Mouse (Mus musculus): Measurements from ENCODE around the gene Atg101. TPM values are rescaled to one million over a fixed set of nuclear protein-coding genes. Genes with fewer than 3 reads are reported as not detected.

Atg101 gene
- polyA plus RNA-seq, 1 experiment from 2014 or later, result 61.2 TPM

GRCm38 (mm10) chr15:101297988-101298387 lies 13.9 kb downstream of the Atg101 start:
- Histone ChIP-seq H3K27ac (replicated peaks; ENCODE audit: low read depth, low read length) (no peak overlapping the region), H3K4me3 (replicated peaks; ENCODE audit: low read depth, low read length) (no peak overlapping the region), H3K27me3 (ENCODE audit: control insufficient read depth, insufficient read depth, low read length) (no peaks in the 10 kb centered on the region), H3K36me3 (ENCODE audit: control insufficient read depth, insufficient read depth, low read length) (no peaks in the 10 kb centered on the region; the same call in 1 of the 2 replicates), H3K9ac (replicated peaks; ENCODE audit: low read length) (no peak overlapping the region), H3K4me2 (ENCODE audit: low read length) (no peak overlapping the region), H3K4me1 (ENCODE audit: control insufficient read depth, insufficient read depth, low read length) (no peaks in the 10 kb centered on the region), H3K9me3 (ENCODE audit: control insufficient read depth, low read length) (no peaks in the 10 kb centered on the region)
- WGBS, result 24% methylated on average over 7 of the region's 7 CpGs
- ATAC-seq (ENCODE audit: low FRiP score, low TSS enrichment) (no peak), DNase-seq (no peak)

DNA sequence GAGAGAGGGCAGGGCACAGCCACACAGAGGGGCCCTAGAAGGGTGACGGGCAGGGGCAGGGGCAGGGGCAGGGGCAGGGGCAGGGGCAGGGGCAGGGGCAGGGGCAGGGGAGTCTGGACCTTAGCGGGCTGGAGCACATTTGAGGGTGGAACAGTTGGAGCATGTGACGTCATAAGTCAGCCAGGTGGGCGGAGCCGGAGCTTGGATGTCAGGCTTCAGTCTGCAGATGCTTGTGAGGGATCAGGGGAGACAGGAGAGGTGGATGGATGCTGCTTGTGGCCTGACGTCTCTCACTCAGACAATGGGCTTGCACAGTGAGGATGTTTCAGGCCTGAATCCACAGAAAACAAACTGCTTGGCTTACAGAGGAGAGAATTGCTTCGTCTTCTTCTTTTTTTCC lies 14.5 kb downstream of the Atg101 start:
- Histone ChIP-seq H3K36me3 (ENCODE audit: control insufficient read depth, insufficient read depth, low read length) (no peaks in the 10 kb centered on the region), H3K4me1 (ENCODE audit: control insufficient read depth, insufficient read depth, low read length) (no peaks in the 10 kb centered on the region), H3K9me3 (ENCODE audit: control insufficient read depth, low read length) (no peaks in the 10 kb centered on the region), H3K4me2 (ENCODE audit: low read length) (no peak overlapping the region), H3K27me3 (ENCODE audit: control insufficient read depth, insufficient read depth, low read length) (no peaks in the 10 kb centered on the region), H3K9ac (replicated peaks; ENCODE audit: low read length) (no peak overlapping the region), H3K27ac (replicated peaks; ENCODE audit: low read depth, low read length) (no peak overlapping the region), H3K4me3 (replicated peaks; ENCODE audit: low read depth, low read length) (no peak overlapping the region)
- WGBS, result 16% methylated on average over 7 of the region's 7 CpGs
- DNase-seq (peak; percentile 58), ATAC-seq (ENCODE audit: low FRiP score, low TSS enrichment) (no peak)

GRCm38 (mm10) chr15:101299480-101299960 lies 15.4 kb downstream of the Atg101 start:
- 86% methylated on average over 14 of the region's 14 CpGs for WGBS

GRCm38 (mm10) chr15:101300128-101300527 lies 16.1 kb downstream of the Atg101 start:
- Histone ChIP-seq H3K4me3 (replicated peaks; ENCODE audit: low read depth, low read length) (no peak overlapping the region), H3K27me3 (ENCODE audit: control insufficient read depth, insufficient read depth, low read length) (no peaks in the 10 kb centered on the region), H3K4me1 (ENCODE audit: control insufficient read depth, insufficient read depth, low read length) (no peaks in the 10 kb centered on the region), H3K9ac (replicated peaks; ENCODE audit: low read length) (no peak overlapping the region), H3K4me2 (ENCODE audit: low read length) (no peak overlapping the region), H3K9me3 (ENCODE audit: control insufficient read depth, low read length) (no peaks in the 10 kb centered on the region), H3K27ac (replicated peaks; ENCODE audit: low read depth, low read length) (no peak overlapping the region), H3K36me3 (ENCODE audit: control insufficient read depth, insufficient read depth, low read length) (no peaks in the 10 kb centered on the region)
- 78% methylated on average over 6 of the region's 6 CpGs for WGBS
- ATAC-seq (ENCODE audit: low FRiP score, low TSS enrichment) (no peak), DNase-seq (no peak)

More at GRCm38 (mm10) chr15:101299480-101299960, 15.4 kb downstream of the Atg101 start:
- DNase-seq (no peak), ATAC-seq (ENCODE audit: low FRiP score, low TSS enrichment) (no peak)
- Histone ChIP-seq H3K9me3 (ENCODE audit: control insufficient read depth, low read length) (no peaks in the 10 kb centered on the region), H3K36me3 (ENCODE audit: control insufficient read depth, insufficient read depth, low read length) (no peaks in the 10 kb centered on the region), H3K9ac (replicated peaks; ENCODE audit: low read length) (no peak overlapping the region), H3K4me3 (replicated peaks; ENCODE audit: low read depth, low read length) (no peak overlapping the region), H3K27me3 (ENCODE audit: control insufficient read depth, insufficient read depth, low read length) (no peaks in the 10 kb centered on the region), H3K4me1 (ENCODE audit: control insufficient read depth, insufficient read depth, low read length) (no peaks in the 10 kb centered on the region), H3K4me2 (ENCODE audit: low read length) (no peak overlapping the region), H3K27ac (replicated peaks; ENCODE audit: low read depth, low read length) (no peak overlapping the region)

- Histone ChIP-seq H3K27me3 (ENCODE audit: control insufficient read depth, insufficient read depth, low read length) (no peaks in the 10 kb centered on the region), H3K4me1 (ENCODE audit: control insufficient read depth, insufficient read depth, low read length) (no peaks in the 10 kb centered on the region), H3K9me3 (ENCODE audit: control insufficient read depth, low read length) (no peaks in the 10 kb centered on the region), H3K4me3 (replicated peaks; ENCODE audit: low read depth, low read length) (no peak overlapping the region), H3K27ac (replicated peaks; ENCODE audit: low read depth, low read length) (no peak overlapping the region), H3K9ac (replicated peaks; ENCODE audit: low read length) (no peak overlapping the region), H3K4me2 (ENCODE audit: low read length) (no peak overlapping the region), H3K36me3 (ENCODE audit: control insufficient read depth, insufficient read depth, low read length) (no peaks in the 10 kb centered on the region)
- ATAC-seq (ENCODE audit: low FRiP score, low TSS enrichment) (no peak), DNase-seq (no peak)
- WGBS, result 78% methylated on average over 3 of the region's 3 CpGs
Observed at GRCm38 (mm10) chr15:101302201-101302600, 18.1 kb downstream of the Atg101 start.

DNA sequence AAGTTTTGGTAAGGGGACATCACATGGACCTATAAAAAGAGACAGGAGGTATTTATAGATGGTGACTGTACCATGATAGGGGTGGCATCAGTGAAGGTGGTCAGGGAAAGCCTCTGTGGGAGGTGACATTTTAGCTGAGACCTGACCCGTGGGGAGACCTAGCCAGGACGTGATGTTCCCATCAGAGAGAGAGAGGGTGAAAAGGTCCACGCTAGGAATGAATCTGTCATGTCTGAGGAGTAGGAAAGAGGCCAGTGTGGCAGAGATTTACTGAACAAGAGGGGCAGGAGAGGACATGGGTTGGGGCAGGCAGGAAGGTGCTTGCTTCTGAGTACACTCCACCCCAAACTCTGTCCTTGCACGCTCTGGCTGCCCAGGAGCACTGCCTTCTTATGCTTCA lies 19.8 kb downstream of the Atg101 start:
- no peak overlapping the region for H3K4me3 ChIP-seq (replicated peaks; ENCODE audit: low read depth, low read length)

GRCm38 (mm10) chr15:101306459-101306858 lies 22.4 kb downstream of the Atg101 start:
- no peak overlapping the region for H3K4me3 ChIP-seq (replicated peaks; ENCODE audit: low read depth, low read length)
- no peak overlapping the region for H3K9ac ChIP-seq (replicated peaks; ENCODE audit: low read length)
- H3K9me3 ChIP-seq (ENCODE audit: control insufficient read depth, low read length), result no peaks in the 10 kb centered on the region
- H3K4me1 ChIP-seq (ENCODE audit: control insufficient read depth, insufficient read depth, low read length), result no peaks in the 10 kb centered on the region
- H3K4me2 ChIP-seq (ENCODE audit: low read length), result no peak overlapping the region
- 94% methylated on average over 4 of the region's 4 CpGs for WGBS
- no peak overlapping the region for H3K27ac ChIP-seq (replicated peaks; ENCODE audit: low read depth, low read length)
- no peaks in the 10 kb centered on the region for H3K27me3 ChIP-seq (ENCODE audit: control insufficient read depth, insufficient read depth, low read length)
- no peak for DNase-seq
- ATAC-seq (ENCODE audit: low FRiP score, low TSS enrichment), result no peak
- H3K36me3 ChIP-seq (ENCODE audit: control insufficient read depth, insufficient read depth, low read length), result no peaks in the 10 kb centered on the region

More for the DNA sequence above, 19.8 kb downstream of the Atg101 start:
- Histone ChIP-seq H3K4me1 (ENCODE audit: control insufficient read depth, insufficient read depth, low read length) (no peaks in the 10 kb centered on the region), H3K36me3 (ENCODE audit: control insufficient read depth, insufficient read depth, low read length) (no peaks in the 10 kb centered on the region), H3K9me3 (ENCODE audit: control insufficient read depth, low read length) (no peaks in the 10 kb centered on the region), H3K4me2 (ENCODE audit: low read length) (no peak overlapping the region), H3K27ac (replicated peaks; ENCODE audit: low read depth, low read length) (no peak overlapping the region), H3K27me3 (ENCODE audit: control insufficient read depth, insufficient read depth, low read length) (no peaks in the 10 kb centered on the region), H3K9ac (replicated peaks; ENCODE audit: low read length) (no peak overlapping the region)
- DNase-seq (no peak), ATAC-seq (ENCODE audit: low FRiP score, low TSS enrichment) (no peak)
- 79% methylated on average over 4 of the region's 4 CpGs for WGBS

- Histone ChIP-seq H3K9me3 (ENCODE audit: control insufficient read depth, low read length) (no peaks in the 10 kb centered on the region), H3K4me2 (ENCODE audit: low read length) (no peak overlapping the region), H3K9ac (replicated peaks; ENCODE audit: low read length) (no peak overlapping the region), H3K27ac (replicated peaks; ENCODE audit: low read depth, low read length) (no peak overlapping the region), H3K36me3 (ENCODE audit: control insufficient read depth, insufficient read depth, low read length) (no peaks in the 10 kb centered on the region), H3K4me3 (replicated peaks; ENCODE audit: low read depth, low read length) (no peak overlapping the region), H3K4me1 (ENCODE audit: control insufficient read depth, insufficient read depth, low read length) (no peaks in the 10 kb centered on the region), H3K27me3 (ENCODE audit: control insufficient read depth, insufficient read depth, low read length) (no peaks in the 10 kb centered on the region)
- ATAC-seq (ENCODE audit: low FRiP score, low TSS enrichment), result no peak
- no peak for DNase-seq
- 59% methylated on average over 13 of the region's 13 CpGs for WGBS
Observed at GRCm38 (mm10) chr15:101308440-101309348, 24.6 kb downstream of the Atg101 start.

DNA sequence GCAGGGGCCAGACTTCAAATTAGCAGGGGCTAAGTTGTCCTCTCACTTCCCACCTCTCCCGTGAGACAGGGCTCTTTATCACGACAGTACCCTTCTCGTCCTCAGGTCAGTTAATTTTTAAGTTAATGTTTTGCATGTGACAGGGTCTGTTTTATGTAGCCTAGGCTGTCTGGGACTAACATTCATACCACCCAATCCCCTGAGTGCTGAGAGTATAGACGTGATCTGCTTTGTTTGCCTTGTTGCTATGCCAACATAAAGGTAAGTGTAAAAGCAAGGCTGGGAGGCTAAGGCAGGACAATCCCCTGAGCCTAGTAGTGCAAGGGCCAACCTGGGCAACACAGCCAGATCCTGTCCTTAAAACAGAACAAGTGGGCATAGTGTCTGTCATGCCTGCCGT lies 25.4 kb downstream of the Atg101 start:
- no peaks in the 10 kb centered on the region for H3K4me1 ChIP-seq (ENCODE audit: control insufficient read depth, insufficient read depth, low read length)
- DNase-seq (no peak), ATAC-seq (ENCODE audit: low FRiP score, low TSS enrichment) (no peak)
- H3K9ac ChIP-seq (replicated peaks; ENCODE audit: low read length), result no peak overlapping the region
- H3K4me2 ChIP-seq (ENCODE audit: low read length), result no peak overlapping the region
- H3K36me3 ChIP-seq (ENCODE audit: control insufficient read depth, insufficient read depth, low read length), result no peaks in the 10 kb centered on the region
- no peaks in the 10 kb centered on the region for H3K9me3 ChIP-seq (ENCODE audit: control insufficient read depth, low read length)
- 52% methylated on average over 5 of the region's 5 CpGs for WGBS
- H3K4me3 ChIP-seq (replicated peaks; ENCODE audit: low read depth, low read length), result no peak overlapping the region
- no peak overlapping the region for H3K27ac ChIP-seq (replicated peaks; ENCODE audit: low read depth, low read length)
- H3K27me3 ChIP-seq (ENCODE audit: control insufficient read depth, insufficient read depth, low read length), result no peaks in the 10 kb centered on the region
